Mouse (Mus musculus) liver, embryonic 14.5 days (tissue): ENCODE data around the gene Disp1. TPM values are rescaled to one million over a fixed set of nuclear protein-coding genes. Genes with fewer than 3 reads are reported as not detected.

ENCODE experiments used
- ATAC-seq: fragments of 200-750 bp; cut with Nextera tagmentation; 2 replicates; pipeline ENCODE4 v1.8.0; 2017; ENCODE audit warnings: moderate number of reproducible peaks, mild to moderate bottlenecking, moderate library complexity; ENCODE audit not compliant: insufficient read depth
- DNase-seq, 3 experiments: peaks; one replicate each; pipeline ENCODE4 v3.0.0-alpha.2; 2012 to 2013; ENCODE audit warnings: low read depth in 3 of 3, low spot score in 3 of 3
- H3K27ac ChIP-seq: fragments of 300-500 bp; sonication (generic); 2 replicates; pipeline ENCODE4 v1.5.1; 2014; ENCODE audit warnings: moderate library complexity, mild to moderate bottlenecking, control low read depth, inconsistent platforms
- H3K27me3 ChIP-seq: fragments of 300-500 bp; sonication (generic); 2 replicates; pipeline ENCODE4 v1.6.1; 2014; ENCODE audit warnings: mild to moderate bottlenecking, low read length, moderate library complexity; ENCODE audit not compliant: control insufficient read depth, insufficient read depth
- H3K36me3 ChIP-seq: fragments of 300-500 bp; sonication (generic); replicated peaks from 2 replicates; pipeline ENCODE4 v1.6.1; 2014; ENCODE audit warnings: low read depth; ENCODE audit not compliant: control insufficient read depth, insufficient read depth
- H3K4me1 ChIP-seq, 2 experiments: fragments of 200-500 bp in 1 of 2; fragments of 300-500 bp in 1 of 2; sonication (generic) in 1 of 2; replicated peaks; 2 replicates each; pipeline ENCODE4 v1.6.1; 2012 to 2014; ENCODE audit warnings: antibody characterized with exemption in 1 of 2, inconsistent platforms in 1 of 2, low read length in 1 of 2; ENCODE audit not compliant: control insufficient read depth in 2 of 2, insufficient read depth in 2 of 2
- H3K4me2 ChIP-seq: fragments of 300-500 bp; sonication (generic); 2 replicates; pipeline ENCODE4 v1.6.1; 2014; ENCODE audit warnings: low read depth, mild to moderate bottlenecking, control low read depth, moderate library complexity
- H3K4me3 ChIP-seq, 2 experiments: fragments of 200-500 bp in 1 of 2; fragments of 300-500 bp in 1 of 2; sonication (generic) in 1 of 2; 2 replicates each; pipeline ENCODE4 v1.5.1; 2012 to 2014; ENCODE audit warnings: low read depth in 2 of 2, low read length in 2 of 2, mild to moderate bottlenecking in 2 of 2, control low read depth in 1 of 2, inconsistent platforms in 1 of 2, moderate library complexity in 1 of 2; ENCODE audit not compliant: insufficient read depth in 1 of 2
- H3K9ac ChIP-seq: fragments of 300-500 bp; sonication (generic); replicated peaks from 2 replicates; pipeline ENCODE4 v1.6.1; 2014; ENCODE audit warnings: mild to moderate bottlenecking, control low read depth, moderate library complexity
- H3K9me3 ChIP-seq: fragments of 300-500 bp; sonication (generic); 2 replicates; pipeline ENCODE4 v1.6.1; 2016; ENCODE audit warnings: low read length, mixed read lengths; ENCODE audit not compliant: control insufficient read depth
- CTCF ChIP-seq: IDR thresholded peaks from 2 replicates; pipeline ENCODE4 v1.5.1; 2016; ENCODE audit warnings: antibody characterized with exemption, low read depth, control low read depth
- EP300 ChIP-seq: IDR thresholded peaks from 2 replicates; pipeline ENCODE4 v1.6.1; 2016; ENCODE audit warnings: antibody characterized with exemption, low read depth
- WGBS: fragments of 180-500 bp; shearing (Covaris S2); extraction: QIAGEN DNeasy Blood & Tissue Kit; methylation state at CpG from one replicate; pipeline ENCODE4 v1.1.7; 2014; ENCODE audit not compliant: insufficient replicate concordance; 5-methylcytosine and 5-hydroxymethylcytosine counted together
- polyA plus RNA-seq, 2 experiments: library from polyadenylated mRNA; depleted of rRNA in 1 of 2; stranded (reverse) in 1 of 2; unstranded in 1 of 2; fragments of >200 nt; fragmentation: Nextera tagmentation in 1 of 2; extraction: Ambion mirVana in 1 of 2; gene quantifications; 2 replicates each; pipeline versions ENCODE4 v1.2.1 to v1.2.3; 2012 to 2014

The Disp1 gene
- polyA plus RNA-seq, 2 experiments = 2.0 to 2.4 TPM

GRCm38 (mm10) chr1:183141329-183141728 lies 80.0 kb downstream of the Disp1 start:
- H3K4me1 ChIP-seq = peaks cover 1 to 6% of the 10 kb centered on the region in 2 experiments; a peak in 2 of 4 replicates
- no peaks in the 10 kb centered on the region for H3K9me3 ChIP-seq
- no peak overlapping the region for H3K4me2 ChIP-seq
- H3K9ac ChIP-seq = no peak overlapping the region
- no peaks in the 10 kb centered on the region for H3K36me3 ChIP-seq
- H3K27me3 ChIP-seq = no peaks in the 10 kb centered on the region
- WGBS = 59% methylated on average over 2 of the region's 2 CpGs
- DNase-seq (no peak), ATAC-seq (no peak)
- TF ChIP-seq CTCF (no peak), EP300 (no peak)
- H3K4me3 ChIP-seq = no peak overlapping the region
- no peak overlapping the region for H3K27ac ChIP-seq

- no peaks in the 10 kb centered on the region for H3K36me3 ChIP-seq
- H3K27me3 ChIP-seq = no peaks in the 10 kb centered on the region
- H3K27ac ChIP-seq = no peak overlapping the region
- 70% methylated on average over 12 of the region's 12 CpGs for WGBS
- no peak overlapping the region for H3K4me3 ChIP-seq
- no peaks in the 10 kb centered on the region for H3K9me3 ChIP-seq
- ATAC-seq = no peak
- H3K9ac ChIP-seq = no peak overlapping the region
- peaks cover 0 to 2% of the 10 kb centered on the region in 2 experiments; a peak in 2 of 4 replicates for H3K4me1 ChIP-seq
- no peak overlapping the region for H3K4me2 ChIP-seq
- no peak for DNase-seq
- TF ChIP-seq EP300 (no peak), CTCF (no peak)
Measured at GRCm38 (mm10) chr1:183140511-183141268, 80.6 kb downstream of the Disp1 start.

- Histone ChIP-seq H3K27ac (no peak overlapping the region), H3K4me2 (no peak overlapping the region), H3K27me3 (no peaks in the 10 kb centered on the region), H3K36me3 (no peaks in the 10 kb centered on the region), H3K9me3 (no peaks in the 10 kb centered on the region), H3K4me3 (no peak overlapping the region), H3K4me1 (peaks cover 9 to 10% of the 10 kb centered on the region in 2 experiments; a peak in 3 of 4 replicates), H3K9ac (no peak overlapping the region)
- no peak for ATAC-seq
- no peak for DNase-seq
- no peak for TF ChIP-seq CTCF
- TF ChIP-seq EP300 = no peak
- WGBS = 65% methylated on average over 4 of the region's 4 CpGs
Measured at GRCm38 (mm10) chr1:183138088-183138487, 83.2 kb downstream of the Disp1 start.

GRCm38 (mm10) chr1:183134427-183134826 lies 86.9 kb downstream of the Disp1 start:
- Histone ChIP-seq H3K4me3 (no peak overlapping the region), H3K36me3 (no peaks in the 10 kb centered on the region), H3K27ac (no peak overlapping the region), H3K9me3 (no peaks in the 10 kb centered on the region), H3K4me2 (peak overlapping the region; percentile 20; the same call in 1 of the 2 replicates), H3K27me3 (no peaks in the 10 kb centered on the region), H3K4me1 (peaks cover 9 to 15% of the 10 kb centered on the region in 2 experiments; a peak in 3 of 4 replicates), H3K9ac (no peak overlapping the region)
- WGBS = 20% methylated on average over 4 of the region's 4 CpGs
- TF ChIP-seq CTCF (no peak), EP300 (no peak)
- ATAC-seq = peak; percentile 83
- DNase-seq = peak; percentile 37 to 56 (median 39)

GRCm38 (mm10) chr1:183133440-183133839 lies 87.9 kb downstream of the Disp1 start:
- Histone ChIP-seq H3K27me3 (no peaks in the 10 kb centered on the region), H3K4me1 (peaks cover 9 to 15% of the 10 kb centered on the region in 2 experiments; a peak in 3 of 4 replicates), H3K4me3 (no peak overlapping the region), H3K9ac (no peak overlapping the region), H3K27ac (no peak overlapping the region), H3K36me3 (no peaks in the 10 kb centered on the region), H3K9me3 (no peaks in the 10 kb centered on the region), H3K4me2 (no peak overlapping the region)
- ATAC-seq (no peak), DNase-seq (no peak)
- 72% methylated on average over 3 of the region's 3 CpGs for WGBS
- no peak for TF ChIP-seq CTCF
- TF ChIP-seq EP300 = no peak
